Mouse (Mus musculus) testis, adult 2 months (tissue): ENCODE data around the gene Hps4.

Experiments
- CTCF ChIP-seq: fragments of 200-500 bp; IDR thresholded peaks from 2 replicates; pipeline ENCODE4 v1.5.1; 2012; ENCODE audit warnings: low read depth, mild to moderate bottlenecking, inconsistent platforms, low read length, moderate library complexity; ENCODE audit not compliant: control insufficient read depth, insufficient read depth, insufficient replicate concordance
- POLR2A ChIP-seq: fragments of 200-500 bp; IDR thresholded peaks from 2 replicates; pipeline ENCODE4 v1.6.1; 2012; ENCODE audit warnings: low read depth, mild to moderate bottlenecking, inconsistent platforms, low read length, moderate library complexity; ENCODE audit not compliant: control insufficient read depth

GRCm38 (mm10) chr5:112335473-112335872, 7.4 kb upstream of the Hps4 start:
- TF ChIP-seq CTCF: peak; percentile 63; the same call in 1 of the 2 replicates
- no peak for TF ChIP-seq POLR2A
